Comparison of ENCODE assay signal across 22 mouse cellular contexts in the genomic region with DNA sequence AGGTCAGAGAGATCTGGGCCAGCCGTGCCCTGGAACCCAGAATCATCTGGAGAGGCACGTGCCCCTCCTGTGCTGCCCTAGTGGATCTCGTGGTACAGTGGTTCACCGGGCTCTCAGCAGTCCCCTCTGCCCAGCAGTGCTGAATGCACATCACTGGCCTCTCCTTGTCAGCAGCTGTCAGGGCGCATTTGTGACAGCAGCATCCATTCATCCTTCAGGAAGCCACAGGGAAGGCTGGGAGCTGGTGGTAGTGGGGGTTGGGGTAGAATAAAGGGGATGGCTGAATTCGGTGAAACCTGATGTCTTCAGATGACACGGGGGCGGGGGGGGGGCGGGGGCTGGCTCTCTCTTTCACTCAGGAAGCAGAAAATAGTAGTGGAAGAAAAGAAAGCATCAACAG. TPM values are rescaled to one million over a fixed set of nuclear protein-coding genes. Genes with fewer than 3 reads are reported as not detected.
"Had no signal": no experiment of that assay in that cellular context is flagged by ENCODE, and none has a peak within 500 bp of the region (broad histone marks: within the 10 kb centered on the region; RNA-seq: fewer than 3 reads in every experiment).

No protein-coding gene starts in this region.

- H3K9ac ChIP-seq: liver, embryonic 13.5 days; midbrain, embryonic 15.5 days; neural tube, embryonic 15.5 days had no signal

- H3K9me3 ChIP-seq: liver, embryonic 13.5 days; midbrain, embryonic 15.5 days; neural tube, embryonic 15.5 days had no signal

- H3K4me1 ChIP-seq: liver, embryonic 13.5 days had no signal

- H3K27ac ChIP-seq: kidney, postnatal 0 days; layer of hippocampus, adult 2 months; liver, embryonic 13.5 days; midbrain, embryonic 15.5 days; neural tube, embryonic 15.5 days had no signal

- H3K4me3 ChIP-seq: layer of hippocampus, adult 2 months; liver, embryonic 13.5 days; midbrain, embryonic 15.5 days; myocyte; neural tube, embryonic 15.5 days had no signal

- H3K4me2 ChIP-seq: liver, embryonic 13.5 days; midbrain, embryonic 11.5 days; midbrain, embryonic 15.5 days; neural tube, embryonic 15.5 days had no signal

- H3K27me3 ChIP-seq: liver, embryonic 13.5 days had no signal

- DNase-seq: kidney, adult 2 months; kidney, postnatal 25 days; layer of hippocampus, adult 9-11 months; liver, embryonic 13.5 days; lung, adult 2 months; lung, postnatal 14 days; lung, postnatal 4 days; thymus, adult 2 months; thymus, postnatal 14 days; thymus, postnatal 4 days had no signal

- H3K36me3 ChIP-seq: liver, embryonic 13.5 days; midbrain, embryonic 15.5 days; neural tube, embryonic 15.5 days had no signal

- ATAC-seq: midbrain, embryonic 15.5 days had no signal

RNA-seq across cellular contexts. Expression of gene Slc6a11, which starts 38.8 kb away (rescaled TPM):
- total RNA-seq: liver, adult 2 months; megakaryocyte progenitor cell, adult 5-6 weeks; megakaryocyte-erythroid progenitor cell, adult 5-6 weeks; monocyte, adult 5-6 weeks had no signal
- polyA plus RNA-seq: kidney, adult 2 months; liver, adult 2 months; liver, embryonic 16.5 days; lung, adult 2 months; myocyte; spleen, adult 2 months had no signal

RNA-seq across cellular contexts. Expression of gene Atp2b2, which starts 49.8 kb away (rescaled TPM):
- total RNA-seq: megakaryocyte progenitor cell, adult 5-6 weeks; megakaryocyte-erythroid progenitor cell, adult 5-6 weeks; monocyte, adult 5-6 weeks had no signal
- polyA plus RNA-seq: myocyte had no signal
